Mouse (Mus musculus): ENCODE data around the gene Vav1. TPM values are rescaled to one million over a fixed set of nuclear protein-coding genes. Genes with fewer than 3 reads are reported as not detected.

Gene Vav1
- polyA plus RNA-seq, 1 experiment from 2014 or later: 1.5 TPM

GRCm38 (mm10) chr17:57290001-57290670 lies 11.2 kb downstream of the Vav1 start:
- ATAC-seq (replicated peaks): no peak
- WGBS: 87% methylated on average over 9 of the region's 9 CpGs
- Histone ChIP-seq H3K4me2 (no peak overlapping the region), H3K4me1 (no peaks in the 10 kb centered on the region), H3K36me3 (replicated peaks) (no peaks in the 10 kb centered on the region), H3K9ac (no peak overlapping the region), H3K4me3 (no peak overlapping the region), H3K9me3 (no peaks in the 10 kb centered on the region), H3K27me3 (replicated peaks) (no peaks in the 10 kb centered on the region), H3K27ac (no peak overlapping the region)

- H3K27me3 ChIP-seq (replicated peaks): no peaks in the 10 kb centered on the region
- no peak overlapping the region for H3K27ac ChIP-seq
- H3K9me3 ChIP-seq: no peaks in the 10 kb centered on the region
- 86% methylated on average over 7 of the region's 7 CpGs for WGBS
- no peak overlapping the region for H3K4me2 ChIP-seq
- no peak for ATAC-seq (replicated peaks)
- no peak overlapping the region for H3K4me3 ChIP-seq
- no peaks in the 10 kb centered on the region for H3K4me1 ChIP-seq
- H3K36me3 ChIP-seq (replicated peaks): no peaks in the 10 kb centered on the region
- no peak overlapping the region for H3K9ac ChIP-seq
Measured at GRCm38 (mm10) chr17:57290671-57291055, 11.8 kb downstream of the Vav1 start.

- 90% methylated on average over 2 of the region's 2 CpGs for WGBS
- Histone ChIP-seq H3K4me1 (no peaks in the 10 kb centered on the region), H3K4me3 (no peak overlapping the region)
Measured at GRCm38 (mm10) chr17:57292302-57292701, 13.4 kb downstream of the Vav1 start.

DNA sequence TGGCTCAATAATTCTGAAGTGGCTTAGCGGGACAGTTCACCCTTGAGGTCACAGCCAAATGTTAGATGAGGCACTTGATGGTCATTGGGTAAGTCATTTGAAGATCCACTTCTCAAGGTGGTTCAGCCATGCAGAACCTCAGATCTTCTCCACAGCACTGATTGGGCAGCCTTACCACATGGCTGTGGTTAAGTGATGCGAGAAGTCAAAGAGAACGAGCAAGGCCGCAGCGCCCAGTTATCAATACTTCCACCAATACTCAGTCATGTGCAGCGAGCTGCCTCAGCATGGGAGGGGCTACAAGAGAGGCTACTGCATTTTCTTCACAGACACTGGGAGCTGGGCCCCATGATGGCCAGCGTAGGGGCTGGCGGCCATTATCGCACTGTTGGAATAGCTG lies 14.1 kb downstream of the Vav1 start:
- Histone ChIP-seq H3K9ac (no peak overlapping the region), H3K36me3 (replicated peaks) (no peaks in the 10 kb centered on the region), H3K4me2 (no peak overlapping the region), H3K27me3 (replicated peaks) (no peaks in the 10 kb centered on the region), H3K9me3 (no peaks in the 10 kb centered on the region), H3K4me3 (no peak overlapping the region), H3K4me1 (no peaks in the 10 kb centered on the region), H3K27ac (no peak overlapping the region)
- WGBS: 88% methylated on average over 9 of the region's 9 CpGs
- ATAC-seq (replicated peaks): no peak

More at GRCm38 (mm10) chr17:57292302-57292701, 13.4 kb downstream of the Vav1 start:
- Histone ChIP-seq H3K9ac (no peak overlapping the region), H3K36me3 (replicated peaks) (no peaks in the 10 kb centered on the region), H3K27me3 (replicated peaks) (no peaks in the 10 kb centered on the region), H3K27ac (no peak overlapping the region), H3K9me3 (no peaks in the 10 kb centered on the region), H3K4me2 (no peak overlapping the region)
- no peak for ATAC-seq (replicated peaks)

- no peak for ATAC-seq (replicated peaks)
- Histone ChIP-seq H3K36me3 (replicated peaks) (no peaks in the 10 kb centered on the region), H3K9me3 (no peaks in the 10 kb centered on the region), H3K9ac (no peak overlapping the region), H3K4me1 (no peaks in the 10 kb centered on the region), H3K4me2 (no peak overlapping the region), H3K27me3 (replicated peaks) (no peaks in the 10 kb centered on the region), H3K4me3 (no peak overlapping the region), H3K27ac (no peak overlapping the region)
- WGBS: 95% methylated on average over 9 of the region's 9 CpGs
Measured at GRCm38 (mm10) chr17:57295935-57296334, 17.0 kb downstream of the Vav1 start.

GRCm38 (mm10) chr17:57297040-57297439 lies 18.1 kb downstream of the Vav1 start:
- ATAC-seq (replicated peaks): no peak
- 88% methylated on average over 12 of the region's 12 CpGs for WGBS
- no peaks in the 10 kb centered on the region for H3K4me1 ChIP-seq
- no peak overlapping the region for H3K27ac ChIP-seq
- no peaks in the 10 kb centered on the region for H3K9me3 ChIP-seq
- no peak overlapping the region for H3K4me3 ChIP-seq
- H3K36me3 ChIP-seq (replicated peaks): no peaks in the 10 kb centered on the region
- no peak overlapping the region for H3K9ac ChIP-seq
- H3K4me2 ChIP-seq: no peak overlapping the region
- H3K27me3 ChIP-seq (replicated peaks): no peaks in the 10 kb centered on the region

GRCm38 (mm10) chr17:57305593-57305992 lies 26.7 kb downstream of the Vav1 start:
- no peaks in the 10 kb centered on the region for H3K27me3 ChIP-seq (replicated peaks)
- H3K36me3 ChIP-seq (replicated peaks): no peaks in the 10 kb centered on the region
- no peaks in the 10 kb centered on the region for H3K9me3 ChIP-seq
- H3K4me3 ChIP-seq: no peak overlapping the region
- H3K27ac ChIP-seq: no peak overlapping the region
- WGBS: 62% methylated on average over 4 of the region's 4 CpGs
- no peak overlapping the region for H3K4me2 ChIP-seq
- no peak overlapping the region for H3K9ac ChIP-seq
- no peaks in the 10 kb centered on the region for H3K4me1 ChIP-seq
- ATAC-seq (replicated peaks): no peak

- H3K4me2 ChIP-seq: no peak overlapping the region
- no peaks in the 10 kb centered on the region for H3K9me3 ChIP-seq
- 84% methylated on average over 6 of the region's 6 CpGs for WGBS
- H3K9ac ChIP-seq: no peak overlapping the region
- no peak overlapping the region for H3K4me3 ChIP-seq
- no peaks in the 10 kb centered on the region for H3K27me3 ChIP-seq (replicated peaks)
- H3K4me1 ChIP-seq: no peaks in the 10 kb centered on the region
- H3K36me3 ChIP-seq (replicated peaks): no peaks in the 10 kb centered on the region
- no peak for ATAC-seq (replicated peaks)
- H3K27ac ChIP-seq: no peak overlapping the region
Measured at GRCm38 (mm10) chr17:57307074-57307473, 28.2 kb downstream of the Vav1 start.

GRCm38 (mm10) chr17:57311801-57312200 lies 32.9 kb downstream of the Vav1 start:
- 36% methylated on average over 13 of the region's 13 CpGs for WGBS
- H3K27me3 ChIP-seq (replicated peaks): no peaks in the 10 kb centered on the region
- no peak for ATAC-seq (replicated peaks)

DNA sequence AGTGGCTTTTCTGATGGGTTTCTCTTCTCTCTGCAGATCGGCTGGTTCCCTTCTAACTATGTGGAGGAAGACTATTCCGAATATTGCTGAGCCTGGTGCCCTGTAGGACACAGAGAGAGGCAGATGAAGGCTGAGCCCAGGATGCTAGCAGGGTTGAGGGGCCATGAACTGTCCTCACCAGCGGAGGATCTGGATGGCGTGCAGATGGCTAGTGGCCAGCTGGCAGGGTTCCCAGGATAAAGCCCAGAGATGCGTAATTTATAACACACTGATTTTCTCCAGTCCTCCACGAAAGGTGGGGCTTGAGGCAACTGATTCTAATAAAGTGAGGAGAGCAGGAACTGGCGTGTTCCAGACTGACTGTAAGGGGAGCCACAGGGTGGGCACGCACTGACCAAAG lies 48.7 kb downstream of the Vav1 start:
- no peaks in the 10 kb centered on the region for H3K27me3 ChIP-seq (replicated peaks)
- WGBS: 67% methylated on average over 8 of the region's 8 CpGs
- no peaks in the 10 kb centered on the region for H3K9me3 ChIP-seq
- H3K9ac ChIP-seq: no peak overlapping the region
- ATAC-seq (replicated peaks): no peak
- H3K4me3 ChIP-seq: no peak overlapping the region
- H3K4me1 ChIP-seq: no peaks in the 10 kb centered on the region
- H3K4me2 ChIP-seq: no peak overlapping the region
- H3K27ac ChIP-seq: no peak overlapping the region
- H3K36me3 ChIP-seq (replicated peaks): no peaks in the 10 kb centered on the region

More at GRCm38 (mm10) chr17:57311801-57312200, 32.9 kb downstream of the Vav1 start:
- Histone ChIP-seq H3K4me2 (no peak overlapping the region), H3K9me3 (no peaks in the 10 kb centered on the region), H3K9ac (no peak overlapping the region), H3K4me3 (no peak overlapping the region), H3K27ac (no peak overlapping the region), H3K4me1 (no peaks in the 10 kb centered on the region), H3K36me3 (replicated peaks) (no peaks in the 10 kb centered on the region)

GRCm38 (mm10) chr17:57328944-57329343 lies 50.0 kb downstream of the Vav1 start:
- Histone ChIP-seq H3K4me3 (no peak overlapping the region), H3K27me3 (replicated peaks) (no peaks in the 10 kb centered on the region), H3K9ac (no peak overlapping the region), H3K36me3 (replicated peaks) (no peaks in the 10 kb centered on the region), H3K4me2 (no peak overlapping the region), H3K27ac (no peak overlapping the region), H3K9me3 (no peaks in the 10 kb centered on the region), H3K4me1 (no peaks in the 10 kb centered on the region)
- ATAC-seq (replicated peaks): no peak
- WGBS: 62% methylated on average over 4 of the region's 6 CpGs

- H3K36me3 ChIP-seq (replicated peaks): no peaks in the 10 kb centered on the region
- no peaks in the 10 kb centered on the region for H3K27me3 ChIP-seq (replicated peaks)
- H3K4me2 ChIP-seq: no peak overlapping the region
- H3K4me3 ChIP-seq: no peak overlapping the region
- no peaks in the 10 kb centered on the region for H3K9me3 ChIP-seq
- peaks cover 2% of the 10 kb centered on the region; the same call in 1 of the 2 replicates for H3K4me1 ChIP-seq
- H3K9ac ChIP-seq: no peak overlapping the region
- no peak for ATAC-seq (replicated peaks)
- 91% methylated on average over 8 of the region's 8 CpGs for WGBS
- no peak overlapping the region for H3K27ac ChIP-seq
Measured at GRCm38 (mm10) chr17:57330993-57331392, 52.1 kb downstream of the Vav1 start.

DNA sequence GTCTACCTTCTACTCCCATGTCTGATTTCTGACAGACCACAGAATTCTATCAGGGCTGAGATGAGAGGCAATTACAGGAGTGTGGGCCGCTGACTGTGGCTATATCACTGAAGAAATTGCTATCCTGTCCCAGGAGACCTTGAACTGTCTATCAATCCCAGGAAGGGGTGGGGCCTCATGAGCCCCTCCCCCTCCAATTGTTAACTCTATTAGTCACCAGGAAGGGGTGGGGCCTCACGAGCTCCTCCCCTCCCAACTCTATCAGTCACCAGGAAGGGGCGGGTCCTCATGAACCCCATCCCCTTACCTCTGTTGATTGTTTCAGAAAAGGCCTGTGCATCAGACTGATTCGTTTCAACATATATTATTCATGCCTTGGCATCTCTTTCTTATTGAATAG lies 53.3 kb downstream of the Vav1 start:
- H3K4me3 ChIP-seq: no peak overlapping the region
- H3K4me1 ChIP-seq: peaks cover 2% of the 10 kb centered on the region; the same call in 1 of the 2 replicates
- WGBS: 80% methylated on average over 4 of the region's 4 CpGs
- no peaks in the 10 kb centered on the region for H3K9me3 ChIP-seq
- H3K27me3 ChIP-seq (replicated peaks): no peaks in the 10 kb centered on the region
- no peak for ATAC-seq (replicated peaks)
- H3K27ac ChIP-seq: no peak overlapping the region
- H3K36me3 ChIP-seq (replicated peaks): no peaks in the 10 kb centered on the region
- no peak overlapping the region for H3K4me2 ChIP-seq
- no peak overlapping the region for H3K9ac ChIP-seq

All from midbrain, embryonic 15.5 days (tissue).